Mouse (Mus musculus) thymus, postnatal 4 days (tissue): ENCODE measurements around the gene Atp5g3.
A peak's percentile ranks its signal among the peaks of the same experiment; 100 is the strongest.

Source experiments
- DNase-seq: peaks from one replicate; pipeline ENCODE4 v3.0.0; 2021

Atp5g3 gene

DNA sequence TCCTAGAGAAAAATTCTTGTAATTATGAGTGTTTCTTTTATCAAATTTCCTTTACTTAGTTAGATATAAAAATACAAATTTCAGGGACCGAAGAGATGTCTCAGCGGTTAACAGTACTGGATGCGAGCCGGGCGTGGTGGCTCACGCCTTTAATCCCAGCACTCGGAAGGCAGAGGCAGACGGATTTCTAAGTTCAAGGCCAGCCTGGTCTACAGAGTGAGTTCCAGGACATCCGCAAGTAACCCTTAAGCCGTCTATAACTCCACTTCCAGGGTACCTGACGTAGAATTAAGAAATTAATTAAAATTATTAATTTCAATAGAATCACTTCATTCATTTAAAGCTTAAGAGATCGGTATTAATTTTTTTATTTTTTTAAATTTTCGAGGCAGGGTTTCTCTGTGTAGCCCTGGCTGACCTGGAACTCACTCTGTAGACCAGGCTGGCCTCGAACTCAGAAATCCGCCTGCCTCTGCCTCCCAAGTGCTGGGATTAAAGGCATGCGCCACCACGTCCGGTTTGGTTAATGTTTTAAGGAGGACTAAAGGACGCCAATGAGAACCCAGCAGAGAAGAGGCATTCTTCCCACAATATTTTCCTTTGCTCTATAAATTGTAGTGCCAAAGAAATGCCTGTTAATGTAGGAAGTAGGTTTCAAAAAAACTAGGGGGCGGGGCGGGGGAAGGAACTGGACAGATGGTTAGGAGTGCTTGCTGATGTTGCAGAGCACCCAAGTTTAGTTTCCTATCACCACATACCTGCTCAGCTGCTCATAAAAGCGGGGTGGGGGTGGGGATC lies 17.5 kb downstream of the Atp5g3 start:
- DNase-seq, result peak; percentile 18

DNA sequence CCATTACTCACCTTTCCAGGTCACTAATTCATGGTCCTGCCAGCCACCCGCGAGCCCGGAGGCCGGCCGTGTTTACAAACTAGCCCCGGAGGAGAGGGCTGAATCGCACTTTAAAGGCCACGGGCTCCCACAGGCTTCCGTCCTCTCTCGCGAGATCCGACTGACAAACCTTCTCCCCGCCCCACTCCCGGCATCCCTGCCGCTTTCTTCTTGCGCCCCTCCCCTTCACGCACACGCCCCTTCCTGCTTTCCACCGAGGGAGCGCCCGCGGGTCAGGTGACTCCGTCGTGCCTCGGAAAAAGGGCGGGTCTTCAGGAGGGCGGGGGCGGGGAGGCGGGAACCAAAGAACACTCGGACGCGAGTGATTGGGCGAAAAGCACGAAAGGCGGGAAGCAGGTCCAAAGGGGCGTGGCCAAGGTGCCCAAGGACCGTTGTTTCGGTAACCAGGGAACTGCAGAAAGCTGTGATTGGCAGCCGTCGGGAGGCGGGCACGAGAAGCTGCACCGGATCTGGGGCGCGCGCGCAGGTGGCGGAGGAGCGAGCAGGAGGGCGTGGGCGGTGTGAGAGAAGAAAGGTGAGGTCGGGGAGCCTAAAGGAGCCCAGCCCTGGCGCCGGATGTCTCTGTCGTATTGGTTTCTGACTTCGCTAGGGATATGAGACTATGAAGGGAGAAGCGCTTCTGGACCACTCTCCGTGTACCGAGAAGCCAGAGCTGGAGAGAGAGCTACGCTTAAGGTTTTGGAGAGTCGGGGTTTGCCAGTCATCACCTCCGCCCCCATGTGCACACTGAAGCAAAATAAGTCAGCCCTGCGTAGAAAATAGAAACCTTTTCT lies 18.4 kb downstream of the Atp5g3 start, which contains the start of gene Atf2:
Gene Atf2 (minus strand): TSS at position 176 of the 833 bp plus-strand sequence.
- peak; percentile 99 for DNase-seq

DNA sequence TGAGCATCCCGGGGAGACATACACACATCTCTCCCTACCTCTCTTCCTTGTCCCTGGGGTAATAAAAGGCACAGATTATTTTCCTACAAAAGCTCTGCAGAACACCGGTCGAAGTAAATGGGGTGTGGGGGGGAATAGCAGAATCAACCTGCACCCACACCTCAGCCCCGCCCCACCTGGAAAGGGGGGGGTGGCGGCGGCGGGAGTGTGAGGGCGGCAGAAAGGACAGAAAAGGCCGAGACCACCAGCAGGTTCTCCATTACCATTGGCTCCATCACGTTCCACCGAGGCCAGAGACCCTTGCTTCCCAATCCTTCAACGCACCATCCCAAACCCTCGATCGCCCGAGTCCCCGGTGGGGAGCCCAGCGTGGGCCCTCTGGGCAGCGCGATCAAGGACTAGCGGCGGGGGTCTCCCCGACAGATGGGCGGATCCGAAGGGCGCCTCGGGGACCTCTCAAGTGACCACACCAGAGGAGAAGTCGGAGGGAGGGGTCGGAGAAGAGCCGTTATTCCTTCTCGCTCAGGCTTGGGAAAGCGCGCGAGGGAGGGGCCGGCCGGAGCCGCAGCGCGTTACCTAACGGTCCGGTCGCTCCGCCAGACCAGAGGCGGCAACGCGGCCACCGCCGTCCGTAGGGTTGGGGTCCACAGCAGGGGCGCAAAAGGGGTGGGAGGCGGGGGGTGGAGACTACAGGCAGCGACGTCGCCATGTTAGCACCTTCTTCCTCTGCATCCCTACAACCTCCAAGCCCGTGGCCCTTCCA lies 19.2 kb downstream of the Atp5g3 start:
- DNase-seq, result no peak

DNA sequence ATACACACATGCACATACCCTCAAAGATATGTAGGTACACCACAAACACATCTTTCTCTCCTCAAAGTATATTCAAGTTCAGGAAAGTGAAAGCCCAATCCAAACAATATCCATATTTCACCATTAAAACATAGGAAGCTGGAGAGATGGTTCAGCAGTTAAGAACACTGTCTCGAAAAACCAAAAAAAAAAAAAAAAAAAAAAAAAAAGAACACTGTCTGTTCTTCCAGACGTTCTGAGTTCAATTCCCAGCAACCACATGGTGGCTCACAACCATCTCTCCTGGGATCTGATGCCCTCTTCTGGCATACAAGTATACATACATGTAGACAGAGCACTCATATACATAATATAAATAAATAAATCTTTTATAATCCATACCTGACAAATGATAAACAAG lies 25.1 kb downstream of the Atp5g3 start:
- no peak for DNase-seq

DNA sequence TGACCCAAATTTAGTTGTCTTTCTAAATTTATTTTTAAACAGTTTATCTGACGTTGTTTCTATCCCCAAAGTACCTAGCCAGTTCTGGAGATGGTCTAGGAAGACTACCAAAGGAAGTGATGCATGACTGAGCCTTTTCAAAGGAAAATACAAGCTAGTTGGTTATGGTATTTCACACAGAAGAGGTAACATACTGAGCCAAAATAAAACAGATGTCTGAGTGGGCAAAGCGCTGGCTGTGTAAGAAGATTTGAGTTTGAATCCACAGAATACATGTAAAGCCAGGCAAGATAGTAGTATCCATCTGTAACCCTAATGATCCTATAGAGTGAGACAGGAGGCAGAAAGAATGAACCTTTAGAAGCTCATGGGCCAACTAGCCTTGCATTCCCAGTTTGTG lies 33.2 kb downstream of the Atp5g3 start:
- no peak for DNase-seq

DNA sequence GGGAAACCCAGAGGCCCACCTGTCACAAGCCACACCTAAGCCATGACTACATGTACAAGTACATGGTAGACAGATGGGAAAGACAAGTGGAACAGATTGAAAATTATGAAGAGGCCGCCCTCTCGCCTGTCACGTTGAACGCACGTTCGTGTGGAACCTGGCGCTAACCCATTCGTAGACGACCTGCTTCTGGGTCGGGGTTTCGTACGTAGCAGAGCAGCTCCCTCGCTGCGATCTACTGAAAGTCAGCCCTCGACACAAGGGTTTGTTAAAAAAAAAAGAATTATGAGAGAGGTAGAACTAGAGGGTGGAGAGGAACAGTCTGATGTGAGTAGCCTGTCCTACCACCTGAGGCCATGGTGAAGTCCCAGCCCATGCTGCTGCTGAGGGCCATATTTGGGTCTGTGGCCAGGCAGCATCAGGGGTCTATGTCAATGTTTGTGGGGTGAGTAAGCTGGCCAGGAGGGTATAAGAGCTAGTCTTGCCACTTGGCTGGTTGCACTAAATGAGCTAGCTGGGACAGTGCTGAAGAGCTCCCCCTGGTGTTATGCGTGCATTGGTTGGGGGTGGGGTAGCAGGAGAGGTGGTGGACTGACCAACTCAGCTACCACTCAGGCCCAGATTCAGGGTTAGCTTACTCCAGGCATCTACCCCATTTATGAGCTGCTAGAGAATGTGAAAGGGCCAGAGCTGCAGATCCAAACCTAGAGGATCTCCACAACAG lies 43.2 kb downstream of the Atp5g3 start:
- DNase-seq, result peak; percentile 63

DNA sequence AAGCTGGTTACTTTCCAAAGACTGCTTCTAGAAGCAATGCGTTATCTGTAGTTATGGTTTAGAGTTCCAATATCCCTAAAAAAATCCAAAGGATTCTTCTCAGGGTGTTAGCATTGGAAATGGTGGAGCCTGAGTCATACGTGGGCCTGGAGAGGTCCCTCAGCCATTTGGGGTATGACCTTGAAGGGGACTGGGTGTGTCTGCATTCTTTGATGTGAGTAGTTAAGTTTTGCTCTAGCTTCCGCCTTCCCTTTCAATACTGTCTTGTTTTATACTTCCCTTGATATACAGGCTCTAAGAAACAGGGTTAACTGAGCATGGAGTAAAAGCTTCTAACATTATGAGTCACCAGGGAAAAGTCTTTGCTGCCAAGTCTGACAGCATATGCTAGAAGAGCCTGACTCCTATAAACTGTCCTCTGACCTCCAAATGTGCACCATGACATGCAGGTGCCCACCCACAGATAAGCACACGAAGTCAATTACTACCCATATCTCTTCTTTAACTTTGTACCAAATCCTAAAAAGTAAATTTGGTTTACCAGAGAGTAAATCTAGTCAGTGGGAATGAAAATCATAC lies 51.0 kb downstream of the Atp5g3 start:
- DNase-seq, result no peak
